In the genomic region with DNA sequence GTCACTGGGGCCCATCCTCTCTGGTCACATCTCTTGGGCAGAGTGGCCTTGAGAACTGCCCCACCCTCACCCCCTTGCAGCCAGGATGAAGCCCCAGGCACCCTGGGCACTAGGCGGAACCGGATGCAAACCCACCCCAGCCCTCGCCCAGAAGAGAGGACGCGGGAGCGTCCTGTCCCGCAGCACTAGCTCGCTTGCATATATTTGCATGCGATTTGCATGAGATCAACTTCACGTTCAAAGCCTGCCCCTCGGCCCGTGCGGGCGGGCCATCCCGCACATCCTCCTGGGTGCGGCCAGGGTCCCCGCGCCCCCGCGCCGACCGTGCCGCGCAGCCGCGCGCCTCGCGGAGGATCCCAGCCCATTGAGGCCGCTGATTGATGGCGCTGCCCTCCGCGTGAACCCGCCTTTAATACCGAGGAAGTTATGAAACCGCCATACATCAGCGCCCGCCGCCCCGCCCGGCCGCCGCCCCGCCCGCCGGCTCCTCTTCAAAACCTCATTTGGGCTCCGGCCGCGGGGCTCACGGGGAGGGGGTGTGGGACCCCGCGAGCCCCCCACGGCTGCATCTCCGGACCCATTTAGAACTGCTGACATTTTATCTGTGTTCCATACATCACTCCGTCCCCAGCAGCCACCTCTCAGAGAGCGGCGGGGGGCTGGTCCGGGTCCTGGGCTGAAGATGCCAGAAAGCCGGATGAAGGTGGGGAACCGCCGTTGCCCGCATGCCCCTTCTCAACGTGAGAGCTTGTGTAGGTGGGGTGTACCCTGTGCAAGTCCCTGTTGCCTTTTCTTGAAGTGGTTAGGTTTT, we compare ENCODE assay signal across 7 mouse cellular contexts. TPM values are rescaled to one million over a fixed set of nuclear protein-coding genes. Genes with fewer than 3 reads are reported as not detected.
DNase-seq lines count a peak whose midpoint lies in the region; ATAC-seq and TF ChIP-seq lines count a peak whose summit lies in the region.

No protein-coding gene starts in this region.

- ATAC-seq in inflammation-experienced regulatory T-cells, adult 6 months: peak; percentile 76
- peak; percentile 18; the same call in 1 of the 2 replicates for ATAC-seq in lung, embryonic 16.5 days (ENCODE audit: low read depth)

- H3K36me3 ChIP-seq in lung, embryonic 16.5 days (ENCODE audit: control insufficient read depth, insufficient read depth, low read length): no peaks in the 10 kb centered on the region
- H3K36me3 ChIP-seq in small intestine, adult 2 months (ENCODE audit: control insufficient read depth, insufficient read depth, low read length): no peaks in the 10 kb centered on the region

- TF ChIP-seq POLR2A in small intestine, adult 2 months (IDR thresholded peaks at IDR 0.05; ENCODE audit: low read depth, low read length): no peak

- peak overlapping the region; percentile 50 for H3K4me3 ChIP-seq in lung, embryonic 16.5 days (ENCODE audit: low read length)
- peak overlapping the region; percentile 73 for H3K4me3 ChIP-seq in small intestine, adult 2 months (ENCODE audit: low read depth, low read length)

- under 1% methylated on average over 63 of the region's 63 CpGs for WGBS in lung, embryonic 16.5 days
- WGBS in small intestine, adult 2 months: 1% methylated on average over 63 of the region's 63 CpGs

- no peak for TF ChIP-seq CTCF in small intestine, adult 2 months (IDR thresholded peaks at IDR 0.05; ENCODE audit: extremely low read depth, insufficient read length, insufficient replicate concordance, low read depth, low read length)

- peak overlapping the region; percentile 94 for H3K4me2 ChIP-seq in lung, embryonic 16.5 days (ENCODE audit: low read depth, low read length)

- H3K27me3 ChIP-seq in lung, embryonic 16.5 days (ENCODE audit: control insufficient read depth, insufficient read depth, low read depth, low read length): peaks cover 77% of the 10 kb centered on the region
- peaks cover 29% of the 10 kb centered on the region for H3K27me3 ChIP-seq in small intestine, adult 2 months (ENCODE audit: control insufficient read depth, insufficient read depth, low read length)

- peak; percentile 41 for DNase-seq in thymus, postnatal 4 days
- DNase-seq in thymus, postnatal 25 days: no peak
- DNase-seq in embryo, embryonic 11.5 days (ENCODE audit: low read depth, low spot score): peak; percentile 72
- DNase-seq in right cerebral cortex, adult 18-20 months: no peak

- no peaks in the 10 kb centered on the region for H3K9me3 ChIP-seq in lung, embryonic 16.5 days (ENCODE audit: control insufficient read depth, low read length)

- H3K9ac ChIP-seq in lung, embryonic 16.5 days (ENCODE audit: low read length): peak overlapping the region; percentile 49

- H3K27ac ChIP-seq in lung, embryonic 16.5 days (ENCODE audit: low read length): no peak overlapping the region
- no peak overlapping the region for H3K27ac ChIP-seq in small intestine, adult 2 months (ENCODE audit: insufficient read depth, low read depth, low read length)

- peaks cover 18% of the 10 kb centered on the region for H3K4me1 ChIP-seq in lung, embryonic 16.5 days (replicated peaks; ENCODE audit: control insufficient read depth, insufficient read depth, low read length)
- H3K4me1 ChIP-seq in small intestine, adult 2 months (ENCODE audit: control insufficient read depth, insufficient read depth, insufficient read length, low read length): peaks cover 29% of the 10 kb centered on the region

RNA-seq across cellular contexts. Expression of a gene that starts 2.1 kb away (rescaled TPM):
- polyA plus RNA-seq in inflammation-experienced regulatory T-cells, adult 6 months (2017; shearing (Covaris generic)): 1 to 10 TPM; 3.8 to 7.3 (median 6.4) TPM
- 17.4 and 20.7 TPM in 2 replicates for polyA plus RNA-seq in lung, embryonic 16.5 days (2015; fragmentation: Nextera tagmentation; extraction: Ambion mirVana)
- 9.1 and 9.8 TPM in 2 replicates for polyA plus RNA-seq in small intestine, adult 2 months (2012; rRNA removed)

Comparison
In these comparisons a context has a peak if more than half of its experiments do, and no peak if none do; other contexts are left out.
1. DNase-seq: peak in thymus, postnatal 4 days (single experiment) and embryo, embryonic 11.5 days (single experiment); none in thymus, postnatal 25 days (single experiment) and right cerebral cortex, adult 18-20 months (single experiment).